Mouse (Mus musculus) midbrain, embryonic 13.5 days (tissue): Measurements from ENCODE around the gene Nipbl. TPM values are rescaled to one million over a fixed set of nuclear protein-coding genes. Genes with fewer than 3 reads are reported as not detected.
A peak's percentile ranks its signal among the peaks of the same experiment; 100 is the strongest.
"Not testable (repeated sequence)": the region's sequence is repeated elsewhere in the genome, so short reads cannot be mapped to it uniquely, and the experiment has no call there.

ENCODE experiments used
- ATAC-seq: fragments of 200-750 bp; cut with Nextera tagmentation; 2 replicates; pipeline ENCODE4 v1.8.0; 2017; ENCODE audit warnings: mild to moderate bottlenecking, moderate TSS enrichment, moderate library complexity
- H3K27ac ChIP-seq: fragments of 300-500 bp; sonication (generic); 2 replicates; pipeline ENCODE4 v1.5.1; 2015; ENCODE audit warnings: inconsistent platforms, mild to moderate bottlenecking, moderate library complexity
- H3K27me3 ChIP-seq: fragments of 300-500 bp; sonication (generic); 2 replicates; pipeline ENCODE4 v1.6.1; 2015; ENCODE audit warnings: mild to moderate bottlenecking, inconsistent platforms
- H3K36me3 ChIP-seq: fragments of 300-500 bp; sonication (generic); 2 replicates; pipeline ENCODE4 v1.6.1; 2015; ENCODE audit warnings: mild to moderate bottlenecking, inconsistent platforms
- H3K4me1 ChIP-seq: fragments of 300-500 bp; sonication (generic); replicated peaks from 2 replicates; pipeline ENCODE4 v1.6.1; 2015; ENCODE audit warnings: inconsistent platforms
- H3K4me2 ChIP-seq: fragments of 300-500 bp; sonication (generic); replicated peaks from 2 replicates; pipeline ENCODE4 v1.6.1; 2015; ENCODE audit warnings: moderate library complexity, mild to moderate bottlenecking, inconsistent platforms
- H3K4me3 ChIP-seq: fragments of 300-500 bp; sonication (generic); replicated peaks from 2 replicates; pipeline ENCODE4 v1.5.1; 2015; ENCODE audit warnings: mild to moderate bottlenecking, inconsistent platforms
- H3K9ac ChIP-seq: fragments of 300-500 bp; sonication (generic); replicated peaks from 2 replicates; pipeline ENCODE4 v1.6.1; 2015; ENCODE audit warnings: mild to moderate bottlenecking, inconsistent platforms
- H3K9me3 ChIP-seq: fragments of 300-500 bp; sonication (generic); 2 replicates; pipeline ENCODE4 v1.6.1; 2016; ENCODE audit warnings: mild to moderate bottlenecking, inconsistent platforms
- WGBS: fragments of 180-500 bp; shearing (Covaris S2); methylation state at CpG from one replicate; pipeline ENCODE4 v1.1.7; 2015; 5-methylcytosine and 5-hydroxymethylcytosine counted together
- polyA plus RNA-seq: library from polyadenylated mRNA; unstranded; fragments of >200 nt; fragmentation: Nextera tagmentation; extraction: Ambion mirVana; gene quantifications from 2 replicates; pipeline ENCODE4 v1.2.1, GENCODE M21; 2015

Gene Nipbl
- polyA plus RNA-seq, 1 experiment from 2014 or later, result 20.5 TPM

- ATAC-seq, result no peak
- Histone ChIP-seq H3K9ac (0 out of 2 replicates have a peak overlapping the region, but pooled peaks have one; percentile 48), H3K27me3 (no peaks in the 10 kb centered on the region)
These were observed 164.9 kb downstream of the Nipbl start for GRCm38 (mm10) chr15:8279320-8279779.

DNA sequence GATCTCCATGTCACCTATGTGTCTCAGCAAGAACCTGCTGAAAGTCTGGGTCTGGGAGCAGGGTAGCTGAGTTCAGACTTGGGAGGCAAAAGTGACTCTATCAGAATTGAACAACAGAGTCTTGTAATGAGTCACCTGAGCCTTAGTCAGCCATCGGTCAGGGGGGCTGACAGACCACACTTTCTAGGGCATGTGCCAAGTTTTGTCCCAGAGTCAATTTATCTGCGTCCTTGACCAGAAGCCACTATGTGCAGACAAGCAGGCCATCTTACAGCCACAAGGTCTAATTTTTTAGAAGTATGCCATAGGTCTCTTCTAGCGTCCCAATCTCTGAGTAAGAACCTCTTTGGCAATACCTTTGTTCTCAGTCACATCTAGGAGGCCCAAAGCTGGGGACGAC lies 166.3 kb downstream of the Nipbl start:
- not testable (repeated sequence) for H3K4me2 ChIP-seq, H3K27me3 ChIP-seq, ATAC-seq, H3K27ac ChIP-seq, H3K9me3 ChIP-seq, H3K4me3 ChIP-seq, H3K9ac ChIP-seq, H3K4me1 ChIP-seq
- 94% methylated on average over 4 of the region's 4 CpGs for WGBS
- peaks cover 17% of the 10 kb centered on the region for H3K36me3 ChIP-seq

More at GRCm38 (mm10) chr15:8279320-8279779, 164.9 kb downstream of the Nipbl start:
- WGBS, result 37% methylated on average over 17 of the region's 17 CpGs
- no peaks in the 10 kb centered on the region for H3K9me3 ChIP-seq
- H3K4me1 ChIP-seq, result 0 out of 2 replicates have a peak, but pooled peaks cover 2% of the 10 kb centered on the region
- peaks cover 5% of the 10 kb centered on the region for H3K36me3 ChIP-seq
- H3K4me3 ChIP-seq, result peak overlapping the region; percentile 30
- H3K27ac ChIP-seq, result no peak overlapping the region
- peak overlapping the region; percentile 50 for H3K4me2 ChIP-seq

DNA sequence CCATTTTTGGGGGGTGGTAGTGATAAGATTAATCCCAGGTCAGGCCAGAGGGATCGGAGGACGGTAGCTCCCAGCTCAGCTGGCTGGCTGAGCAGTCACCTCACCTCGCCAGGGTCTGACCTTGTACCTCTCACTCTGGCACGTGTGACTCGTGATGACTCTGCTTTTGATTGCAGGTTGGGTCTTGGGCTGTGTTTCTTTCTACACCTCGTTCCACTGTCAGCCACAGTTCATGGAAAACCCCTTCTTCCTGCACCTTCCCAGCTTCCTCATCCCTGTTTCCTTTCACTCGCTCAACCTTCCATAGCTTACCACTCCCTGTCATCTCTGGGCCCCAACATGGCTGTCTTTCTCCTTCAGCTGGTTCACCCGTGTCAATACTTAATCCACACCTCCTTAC lies 172.3 kb downstream of the Nipbl start:
- WGBS, result 92% methylated on average over 8 of the region's 8 CpGs
- peaks cover 73% of the 10 kb centered on the region for H3K36me3 ChIP-seq

GRCm38 (mm10) chr15:8268231-8268630 lies 176.0 kb downstream of the Nipbl start:
- H3K4me3 ChIP-seq, result no peak overlapping the region
- peaks cover 91% of the 10 kb centered on the region for H3K36me3 ChIP-seq
- WGBS, result 95% methylated on average over 8 of the region's 8 CpGs
- no peak overlapping the region for H3K4me2 ChIP-seq
- no peaks in the 10 kb centered on the region for H3K9me3 ChIP-seq
- no peaks in the 10 kb centered on the region for H3K4me1 ChIP-seq
- no peak overlapping the region for H3K9ac ChIP-seq
- H3K27ac ChIP-seq, result no peak overlapping the region
- ATAC-seq, result no peak
- H3K27me3 ChIP-seq, result no peaks in the 10 kb centered on the region

More for the DNA sequence above, 172.3 kb downstream of the Nipbl start:
- no peak for ATAC-seq
- no peak overlapping the region for H3K4me3 ChIP-seq
- H3K27me3 ChIP-seq, result no peaks in the 10 kb centered on the region
- H3K9ac ChIP-seq, result no peak overlapping the region
- H3K4me2 ChIP-seq, result no peak overlapping the region
- H3K4me1 ChIP-seq, result no peaks in the 10 kb centered on the region
- H3K27ac ChIP-seq, result no peak overlapping the region
- H3K9me3 ChIP-seq, result no peaks in the 10 kb centered on the region

DNA sequence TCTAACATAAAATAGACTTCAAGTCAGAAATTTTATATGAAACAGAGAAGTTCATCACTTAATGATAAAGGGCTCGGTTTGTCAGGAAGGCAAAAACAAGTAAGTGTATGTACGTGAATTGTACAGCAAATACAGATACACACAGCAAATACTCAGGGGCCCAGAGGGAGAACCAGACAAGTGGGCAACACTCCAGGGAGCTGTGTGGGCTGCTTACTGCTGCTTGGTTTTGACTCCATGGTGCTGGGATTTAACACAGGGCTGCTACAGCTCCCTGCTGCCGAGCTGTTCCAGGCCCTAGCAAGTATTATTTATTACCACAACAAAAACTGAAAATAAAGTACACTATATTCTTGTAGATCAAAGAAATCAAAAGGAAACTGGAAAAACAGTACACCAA lies 177.1 kb downstream of the Nipbl start:
- Histone ChIP-seq H3K27ac (no peak overlapping the region), H3K9me3 (no peaks in the 10 kb centered on the region), H3K9ac (no peak overlapping the region), H3K4me2 (no peak overlapping the region), H3K27me3 (no peaks in the 10 kb centered on the region), H3K4me3 (no peak overlapping the region), H3K36me3 (peaks cover 91% of the 10 kb centered on the region), H3K4me1 (no peaks in the 10 kb centered on the region)
- WGBS, result 97% methylated on average over 3 of the region's 3 CpGs
- no peak for ATAC-seq

GRCm38 (mm10) chr15:8265946-8266345 lies 178.3 kb downstream of the Nipbl start:
- H3K4me1 ChIP-seq, result no peaks in the 10 kb centered on the region
- no peak for ATAC-seq
- H3K27ac ChIP-seq, result no peak overlapping the region
- no peak overlapping the region for H3K9ac ChIP-seq
- H3K36me3 ChIP-seq, result peaks cover 90% of the 10 kb centered on the region
- WGBS, result 93% methylated on average over 3 of the region's 3 CpGs
- H3K4me2 ChIP-seq, result no peak overlapping the region
- no peak overlapping the region for H3K4me3 ChIP-seq
- H3K27me3 ChIP-seq, result no peaks in the 10 kb centered on the region
- no peaks in the 10 kb centered on the region for H3K9me3 ChIP-seq

Other genes starting within 250 kb of the Nipbl start
- gene Gm2310, start 75.5 kb upstream of the Nipbl start, polyA plus RNA-seq, result not detected in 2 replicates